Mouse (Mus musculus) stomach, postnatal 0 days (tissue): ENCODE measurements around the gene Radil.

Source experiments
- CTCF ChIP-seq: IDR thresholded peaks from 2 replicates; pipeline ENCODE4 v1.5.1; 2016; ENCODE audit warnings: antibody characterized with exemption, low read depth, mild to moderate bottlenecking, moderate library complexity
- EP300 ChIP-seq: optimal IDR thresholded peaks from 2 replicates; pipeline ENCODE3; 2016; ENCODE audit warnings: antibody characterized with exemption

DNA sequence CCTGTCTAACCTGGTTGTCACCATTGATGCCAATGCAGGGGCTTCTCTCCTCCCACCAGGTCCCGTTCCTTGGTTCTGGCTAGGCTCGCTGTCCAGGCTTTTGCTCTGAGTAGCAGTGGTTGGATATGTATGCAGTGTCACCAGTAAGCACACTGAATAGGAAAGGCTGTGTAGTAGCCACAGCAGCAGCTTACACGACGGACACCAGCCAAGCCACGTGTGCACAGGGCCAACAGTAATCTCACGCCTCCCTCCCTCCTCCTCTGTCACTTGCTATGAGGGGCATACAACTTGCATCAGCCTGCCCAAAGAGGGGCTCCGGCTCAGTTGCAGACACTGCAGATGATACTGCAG lies 40.9 kb downstream of the Radil start:
- no peak for TF ChIP-seq CTCF
- no peak for TF ChIP-seq EP300
